Mouse (Mus musculus): ENCODE measurements around the gene Gm17490.

- TF ChIP-seq CTCF (IDR thresholded peaks at IDR 0.05; ENCODE audit: low read depth) (no peak), EP300 (IDR thresholded peaks at IDR 0.05; ENCODE audit: low read depth) (no peak)
Observed at GRCm38 (mm10) chr2:11654990-11655931, 29.2 kb upstream of the Gm17490 start.

All from heart, postnatal 0 days (tissue).